In genomic region chr10:95778622-95779021, GRCm38 (mm10) we compare ENCODE assay signal across 17 mouse cellular contexts.
DNase-seq lines count a peak whose midpoint lies in the region; ATAC-seq and TF ChIP-seq lines count a peak whose summit lies in the region.
"Had no signal": no experiment of that assay in that cellular context is flagged by ENCODE, and none has a peak within 500 bp of the region (broad histone marks: within the 10 kb centered on the region; RNA-seq: fewer than 3 reads in every experiment).

No protein-coding gene starts in this region.

- TF ChIP-seq CTCF in intestine, postnatal 0 days (IDR thresholded peaks at IDR 0.05; ENCODE audit: low read depth): no peak
- no peak for TF ChIP-seq CTCF in kidney, postnatal 0 days (IDR thresholded peaks at IDR 0.05; ENCODE audit: low read depth)

- no peak overlapping the region for H3K4me3 ChIP-seq in limb, embryonic 11.5 days (ENCODE audit: low read depth, low read length)
- no peak overlapping the region for H3K4me3 ChIP-seq in limb, embryonic 10.5 days
- H3K4me3 ChIP-seq in intestine, postnatal 0 days (ENCODE audit: low read depth, low read length): no peak overlapping the region
- H3K4me3 ChIP-seq in kidney, postnatal 0 days (replicated peaks; ENCODE audit: low read depth, low read length): no peak overlapping the region
- H3K4me3 ChIP-seq: embryonic facial prominence, embryonic 12.5 days; forebrain, embryonic 10.5 days; heart, embryonic 13.5 days; neural tube, embryonic 12.5 days had no signal

- no peak overlapping the region for H3K9ac ChIP-seq in limb, embryonic 11.5 days (ENCODE audit: low read length)
- H3K9ac ChIP-seq in intestine, postnatal 0 days (ENCODE audit: low read depth, low read length): no peak overlapping the region
- no peak overlapping the region for H3K9ac ChIP-seq in kidney, postnatal 0 days (ENCODE audit: low read depth, low read length)
- H3K9ac ChIP-seq: embryonic facial prominence, embryonic 12.5 days; heart, embryonic 13.5 days; lung, embryonic 14.5 days; neural tube, embryonic 12.5 days had no signal

- no peak overlapping the region for H3K4me2 ChIP-seq in limb, embryonic 11.5 days (ENCODE audit: low read depth, severe bottlenecking)
- H3K4me2 ChIP-seq in intestine, postnatal 0 days (replicated peaks; ENCODE audit: low read depth): peak overlapping the region; percentile 17
- no peak overlapping the region for H3K4me2 ChIP-seq in kidney, postnatal 0 days (ENCODE audit: low read length)
- H3K4me2 ChIP-seq: embryonic facial prominence, embryonic 12.5 days; heart, embryonic 13.5 days; lung, embryonic 14.5 days; neural tube, embryonic 12.5 days had no signal

- ATAC-seq in limb, embryonic 11.5 days (ENCODE audit: insufficient number of reproducible peaks, low FRiP score, low TSS enrichment, low read depth): no peak
- peak; percentile 81 for ATAC-seq in intestine, postnatal 0 days
- peak; percentile 27; the same call in 1 of the 2 replicates for ATAC-seq in kidney, postnatal 0 days (replicated peaks; ENCODE audit: low FRiP score, low read depth)
- ATAC-seq in megakaryocyte progenitor cell, adult 5-6 weeks (replicated peaks; ENCODE audit: poor library complexity): peak; percentile 47
- no peak for ATAC-seq in frontal cortex, adult (ENCODE audit: low TSS enrichment)
- ATAC-seq: midbrain, embryonic 16.5 days had no signal

- 56% methylated on average over 8 of the region's 8 CpGs for WGBS in limb, embryonic 11.5 days
- 69% methylated on average over 8 of the region's 8 CpGs for WGBS in limb, embryonic 10.5 days
- 30% methylated on average over 8 of the region's 8 CpGs for WGBS in intestine, postnatal 0 days
- 45% methylated on average over 8 of the region's 8 CpGs for WGBS in kidney, postnatal 0 days

- no peaks in the 10 kb centered on the region for H3K9me3 ChIP-seq in limb, embryonic 11.5 days (ENCODE audit: control insufficient read depth, low read length)
- H3K9me3 ChIP-seq in limb, embryonic 10.5 days (replicated peaks): no peaks in the 10 kb centered on the region
- no peaks in the 10 kb centered on the region for H3K9me3 ChIP-seq in intestine, postnatal 0 days (ENCODE audit: control insufficient read depth)
- H3K9me3 ChIP-seq in kidney, postnatal 0 days (replicated peaks; ENCODE audit: low read length): no peaks in the 10 kb centered on the region
- H3K9me3 ChIP-seq: embryonic facial prominence, embryonic 12.5 days; forebrain, embryonic 10.5 days; heart, embryonic 13.5 days; neural tube, embryonic 12.5 days had no signal

- H3K4me1 ChIP-seq in limb, embryonic 11.5 days (ENCODE audit: control insufficient read depth, insufficient read depth, low read length): peaks cover 3% of the 10 kb centered on the region; the same call in 1 of the 2 replicates
- peaks cover 30% of the 10 kb centered on the region for H3K4me1 ChIP-seq in limb, embryonic 10.5 days
- peaks cover 14% of the 10 kb centered on the region; the same call in 1 of the 2 replicates for H3K4me1 ChIP-seq in intestine, postnatal 0 days (replicated peaks; ENCODE audit: control insufficient read depth, insufficient read depth, low read length)
- H3K4me1 ChIP-seq in kidney, postnatal 0 days (replicated peaks; ENCODE audit: insufficient read depth, low read length): peaks cover 2% of the 10 kb centered on the region; the same call in 1 of the 2 replicates
- H3K4me1 ChIP-seq: embryonic facial prominence, embryonic 12.5 days; neural tube, embryonic 12.5 days had no signal

- H3K27me3 ChIP-seq in limb, embryonic 11.5 days (ENCODE audit: control insufficient read depth, insufficient read depth, low read length): no peaks in the 10 kb centered on the region
- no peaks in the 10 kb centered on the region for H3K27me3 ChIP-seq in limb, embryonic 10.5 days (ENCODE audit: low read depth, poor library complexity, severe bottlenecking)
- H3K27me3 ChIP-seq in intestine, postnatal 0 days (replicated peaks; ENCODE audit: control insufficient read depth, insufficient read depth, low read length): no peaks in the 10 kb centered on the region
- no peaks in the 10 kb centered on the region for H3K27me3 ChIP-seq in kidney, postnatal 0 days (ENCODE audit: insufficient read depth, low read length)
- H3K27me3 ChIP-seq: CH12.LX; embryonic facial prominence, embryonic 12.5 days; heart, embryonic 13.5 days; neural tube, embryonic 12.5 days had no signal

- DNase-seq in limb, embryonic 11.5 days (ENCODE audit: low spot score): no peak
- no peak for DNase-seq in limb, embryonic 10.5 days (ENCODE audit: low spot score)
- DNase-seq in kidney, postnatal 0 days (ENCODE audit: low spot score): peak; percentile 52
- DNase-seq in ovary, postnatal 14 days (ENCODE audit: low spot score): no peak
- no peak for DNase-seq in urinary bladder, postnatal 10 days (ENCODE audit: low spot score)
- DNase-seq: gastrocnemius, postnatal 36 days; right cerebral cortex, postnatal 25 days had no signal

- H3K27ac ChIP-seq in limb, embryonic 11.5 days (replicated peaks; ENCODE audit: low read depth, low read length): 0 out of 2 replicates have a peak overlapping the region, but pooled peaks have one; percentile 21
- no peak overlapping the region for H3K27ac ChIP-seq in limb, embryonic 10.5 days
- peak overlapping the region; percentile 73 for H3K27ac ChIP-seq in intestine, postnatal 0 days (ENCODE audit: low read depth, low read length)
- peak overlapping the region; percentile 73 for H3K27ac ChIP-seq in kidney, postnatal 0 days
- H3K27ac ChIP-seq: embryonic facial prominence, embryonic 12.5 days; forebrain, embryonic 10.5 days; heart, embryonic 13.5 days; neural tube, embryonic 12.5 days had no signal

- H3K36me3 ChIP-seq in limb, embryonic 11.5 days (ENCODE audit: control insufficient read depth, insufficient read depth, low read length): no peaks in the 10 kb centered on the region
- no peaks in the 10 kb centered on the region for H3K36me3 ChIP-seq in limb, embryonic 10.5 days
- H3K36me3 ChIP-seq in intestine, postnatal 0 days (ENCODE audit: control insufficient read depth, insufficient read depth): no peaks in the 10 kb centered on the region
- H3K36me3 ChIP-seq in kidney, postnatal 0 days (ENCODE audit: insufficient read depth, low read length): no peaks in the 10 kb centered on the region
- H3K36me3 ChIP-seq: embryonic facial prominence, embryonic 12.5 days; forebrain, embryonic 10.5 days; heart, embryonic 13.5 days; neural tube, embryonic 12.5 days had no signal

Comparison
In these comparisons a context has a peak if more than half of its experiments do, and no peak if none do; other contexts are left out.
1. ATAC-seq: peak in intestine, postnatal 0 days (single experiment), kidney, postnatal 0 days (single experiment) and megakaryocyte progenitor cell, adult 5-6 weeks (single experiment); none in limb, embryonic 11.5 days (single experiment) and frontal cortex, adult (single experiment).